Mouse (Mus musculus) fat pad, adult 2 months (tissue): ENCODE results near the gene Ncoa1.
A peak's percentile ranks its signal among the peaks of the same experiment; 100 is the strongest.

Experiments
- DNase-seq: peaks from one replicate; pipeline ENCODE4 v3.0.0-alpha.2; 2011; ENCODE audit warnings: low read depth, low spot score; ENCODE audit errors: extremely low read depth

Ncoa1 gene

DNA sequence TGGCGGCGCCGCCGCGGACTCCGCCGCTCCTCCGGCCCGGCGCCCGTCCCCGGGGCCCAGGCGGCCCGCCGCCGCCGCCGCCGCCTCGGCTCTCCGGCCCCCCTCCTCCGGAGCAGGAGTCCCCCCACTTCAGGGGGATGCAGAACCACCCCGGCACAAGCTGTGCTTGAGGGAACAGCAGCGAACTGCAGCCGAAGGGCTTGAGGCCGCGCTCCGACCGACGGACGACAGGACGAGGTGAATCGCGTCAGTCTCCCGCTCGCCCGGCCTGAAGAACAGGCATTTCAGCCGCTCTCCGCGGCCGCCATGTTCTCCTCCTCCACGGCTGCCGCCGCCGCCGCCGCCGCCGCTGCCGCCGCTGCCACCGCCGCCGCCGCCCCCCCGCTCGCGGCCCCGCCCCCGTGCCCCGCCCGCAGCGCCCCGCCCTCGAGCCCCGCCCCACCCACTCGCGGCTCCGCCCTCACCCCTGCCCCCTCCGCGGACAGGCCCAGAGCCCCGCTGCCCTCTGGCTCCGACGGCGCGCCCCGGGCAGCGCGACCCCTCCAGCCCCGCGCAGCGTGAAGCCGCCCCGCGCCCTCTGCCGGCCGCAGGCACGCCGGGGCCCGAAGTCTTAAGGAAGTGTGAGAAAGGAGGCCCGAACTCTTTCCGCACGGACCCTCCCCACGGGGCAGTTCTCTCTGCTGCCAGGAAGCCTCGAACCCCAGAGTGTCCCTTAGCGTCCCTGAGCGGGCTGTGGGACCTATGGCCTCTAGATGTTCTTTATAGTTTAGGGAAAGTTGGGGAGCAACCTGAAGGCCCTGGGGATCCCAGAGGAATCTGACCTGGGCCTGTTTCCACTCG is at the start of gene Ncoa1:
Gene Ncoa1 (minus strand): TSS at position 351 of the 840 bp plus-strand sequence.
- DNase-seq: no peak

DNA sequence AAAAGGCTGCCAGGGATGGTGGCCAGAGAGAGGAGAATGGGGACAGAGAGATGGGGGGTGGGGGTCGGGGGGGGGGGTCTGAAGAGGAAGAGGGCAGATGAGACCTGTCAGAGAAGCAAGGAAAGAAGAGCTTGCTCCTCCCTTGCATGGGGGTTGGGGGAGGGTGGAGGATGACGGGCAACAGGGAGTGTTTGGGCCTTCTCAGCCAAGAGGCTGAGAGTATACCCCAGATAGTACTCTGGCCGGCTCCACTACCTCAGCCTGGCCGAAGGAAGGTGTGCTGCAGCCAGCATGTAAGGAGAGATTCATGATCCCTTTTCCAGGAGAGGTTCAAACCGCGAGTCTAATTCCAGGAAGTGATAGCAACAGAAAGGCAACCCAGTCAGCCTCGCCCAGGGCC is 47.6 kb upstream of the Ncoa1 start:
- DNase-seq: no peak

- DNase-seq: no peak
Measured at GRCm38 (mm10) chr12:4523688-4524298, 46.8 kb upstream of the Ncoa1 start.

DNA sequence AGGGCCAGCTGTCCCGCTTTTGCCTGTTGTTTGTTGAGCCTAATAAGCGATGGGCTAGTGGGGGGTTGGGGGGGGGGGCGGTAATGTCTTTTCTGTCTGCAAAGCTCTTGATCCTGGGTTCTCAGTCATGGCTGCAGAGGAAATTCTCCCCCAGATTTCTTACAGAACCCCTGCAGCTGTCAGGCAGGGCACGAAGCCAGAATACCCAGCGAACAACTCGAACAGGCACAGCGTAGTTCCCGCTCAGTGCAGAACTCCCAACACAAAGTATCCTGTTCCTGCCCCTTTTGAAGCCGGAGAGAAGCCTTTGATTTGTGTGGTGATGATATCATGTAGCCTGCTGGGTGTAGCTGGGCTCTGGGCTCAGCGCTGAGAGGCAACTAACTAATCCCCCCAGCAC is 46.2 kb upstream of the Ncoa1 start:
- DNase-seq: no peak

DNA sequence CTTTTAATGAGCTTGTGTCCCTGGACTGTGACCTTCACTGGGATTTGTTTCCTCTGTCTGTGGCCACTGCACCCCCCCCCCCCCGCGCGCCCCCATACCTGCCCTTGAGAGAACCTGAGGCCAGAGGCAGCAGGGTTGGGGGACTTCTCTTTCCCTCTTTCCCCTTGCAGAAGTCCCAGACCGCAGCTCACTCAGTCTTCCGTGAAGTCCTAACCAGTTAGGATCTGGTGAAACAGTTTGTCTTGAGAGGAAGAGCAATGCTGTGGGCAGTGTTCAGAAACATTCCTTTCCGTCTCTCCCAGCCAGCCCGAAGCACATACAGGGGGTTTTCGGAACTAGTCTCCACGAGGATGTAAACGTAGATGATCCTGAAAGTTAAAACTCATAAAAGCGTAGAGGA is 42.0 kb upstream of the Ncoa1 start:
- no peak for DNase-seq

DNA sequence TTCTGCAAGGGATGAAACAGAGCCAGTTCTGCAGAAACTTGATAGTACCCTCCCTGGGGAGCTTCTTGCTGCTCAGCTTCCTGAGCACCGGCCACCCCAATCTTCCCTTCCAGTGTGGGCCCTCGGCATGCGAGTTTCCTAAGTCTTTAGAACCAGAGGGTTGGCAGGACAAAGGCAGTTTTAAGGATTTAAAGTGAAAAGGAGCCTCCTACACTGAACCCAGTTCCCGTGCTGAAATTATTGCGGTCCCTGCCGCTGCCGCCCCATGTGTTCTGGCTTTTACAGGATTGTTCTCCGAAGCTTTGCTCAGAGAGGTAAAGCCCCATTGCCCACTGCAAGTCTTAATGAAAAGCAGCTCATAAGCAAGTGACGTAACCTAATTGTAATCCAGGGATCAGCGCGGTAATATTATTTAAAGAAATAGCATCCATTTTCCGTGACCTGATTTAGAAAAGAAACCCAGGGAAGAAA is 32.6 kb upstream of the Ncoa1 start:
- DNase-seq: no peak

DNA sequence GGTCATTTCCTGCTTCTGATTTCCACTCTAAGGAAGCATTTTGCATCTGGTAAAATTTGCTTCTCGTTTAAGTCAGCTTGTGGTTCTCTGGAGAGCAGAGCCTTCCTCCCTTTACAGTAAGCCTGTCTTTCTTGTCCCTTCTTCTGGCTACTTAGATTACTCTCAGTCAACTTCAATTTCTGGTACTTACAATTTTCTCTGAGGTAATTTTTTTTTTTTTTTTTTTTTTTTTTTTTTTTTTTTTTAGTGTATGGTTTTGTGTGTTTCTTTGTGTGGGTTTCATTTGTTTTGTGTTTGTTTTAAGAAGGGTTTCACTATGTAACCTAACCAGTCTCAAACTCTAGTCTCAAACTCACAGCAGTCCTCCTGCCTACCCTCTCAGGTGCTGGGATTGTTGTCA is 31.2 kb upstream of the Ncoa1 start:
- no peak for DNase-seq

DNA sequence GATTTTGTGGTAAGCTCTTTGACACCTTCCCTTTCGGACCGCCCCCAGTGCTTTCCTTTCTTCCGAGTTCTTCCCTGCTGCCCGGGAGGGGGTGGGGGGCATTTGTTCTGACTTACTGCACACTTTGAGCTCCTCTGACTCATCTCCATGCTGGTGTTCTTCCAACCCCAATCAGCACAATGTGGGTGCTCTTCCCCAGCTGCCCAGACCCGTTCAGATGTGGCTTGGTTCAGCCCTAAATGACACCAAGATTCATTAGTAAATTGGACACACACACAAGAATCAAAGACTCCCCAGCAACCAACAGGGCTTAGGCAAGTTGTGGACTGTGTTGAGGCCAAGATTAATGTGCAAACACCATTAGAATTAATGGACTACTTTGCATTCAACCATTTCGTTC is 30.5 kb upstream of the Ncoa1 start:
- no peak for DNase-seq

GRCm38 (mm10) chr12:4506810-4507430 is 29.9 kb upstream of the Ncoa1 start:
- no peak for DNase-seq

DNA sequence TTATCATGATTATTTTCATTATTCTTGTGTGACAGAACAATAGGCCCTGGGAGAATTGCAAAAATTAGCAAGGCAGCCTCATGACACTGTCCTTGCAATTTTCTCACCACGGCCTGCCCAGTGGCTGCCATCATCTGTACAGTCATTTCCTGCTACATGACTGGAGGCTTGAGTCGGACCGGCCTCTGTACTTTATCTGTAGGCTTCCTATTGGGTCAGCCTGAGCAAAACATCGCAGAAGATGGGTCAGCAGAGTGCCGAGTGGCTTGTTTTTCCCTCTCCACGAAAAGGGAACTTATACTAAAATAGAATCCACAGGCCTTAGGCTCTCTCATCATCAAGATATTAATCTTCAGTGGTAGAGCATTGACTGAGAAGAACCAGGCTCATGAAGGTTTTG is 28.3 kb upstream of the Ncoa1 start:
- DNase-seq: no peak

DNA sequence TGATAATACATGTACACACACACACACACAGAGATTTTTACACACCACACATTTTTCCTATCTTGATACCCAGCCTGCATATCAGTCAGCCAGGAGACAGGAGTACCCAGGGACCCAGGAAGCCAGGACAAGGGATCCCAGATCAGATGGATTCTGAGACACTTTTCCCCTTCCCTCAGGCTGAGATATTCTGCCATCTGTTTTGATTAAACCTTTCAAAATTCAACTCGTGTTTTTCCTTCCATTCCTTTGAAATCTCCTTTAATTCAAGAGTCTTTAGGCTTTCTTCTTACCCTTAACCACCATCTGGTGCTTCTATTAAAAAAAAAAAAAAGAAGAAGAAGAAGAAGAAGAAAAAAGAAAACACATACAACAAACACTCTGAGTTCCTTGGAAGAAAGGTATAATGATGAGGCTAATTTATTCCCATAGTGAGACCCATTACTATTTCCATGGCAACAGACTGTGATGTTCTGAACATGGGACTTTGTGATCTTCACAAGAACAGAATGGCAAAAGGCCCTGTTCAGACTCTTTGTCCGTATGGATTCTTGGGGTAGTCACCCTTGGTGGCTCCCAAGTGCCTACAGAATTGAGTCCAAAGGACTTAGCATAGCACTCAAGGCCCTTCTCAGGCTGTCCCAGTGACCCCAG is 26.8 kb upstream of the Ncoa1 start:
- no peak for DNase-seq

- no peak for DNase-seq
Measured at GRCm38 (mm10) chr12:4501916-4502315, 24.9 kb upstream of the Ncoa1 start.

DNA sequence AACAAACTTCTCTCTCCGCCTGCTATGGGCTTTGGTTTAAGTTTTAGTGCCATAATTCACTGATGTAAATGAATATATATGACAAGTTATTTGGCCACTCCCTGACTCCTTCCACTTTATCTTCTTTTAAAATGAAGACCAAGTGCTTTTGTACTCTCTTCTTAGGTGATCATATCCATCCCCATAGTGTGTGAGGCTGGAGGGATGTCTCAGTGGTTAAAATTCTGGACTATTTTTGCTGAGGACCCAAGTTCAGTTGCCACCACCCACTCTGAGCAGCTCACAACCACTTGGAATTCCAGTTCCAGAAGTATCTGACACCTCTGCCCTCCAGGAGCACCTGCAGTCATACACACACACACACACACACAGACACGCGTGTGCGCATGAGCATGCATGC is 23.5 kb upstream of the Ncoa1 start:
- DNase-seq: no peak

GRCm38 (mm10) chr12:4499651-4500175 is 22.7 kb upstream of the Ncoa1 start:
- DNase-seq: peak; percentile 94

DNA sequence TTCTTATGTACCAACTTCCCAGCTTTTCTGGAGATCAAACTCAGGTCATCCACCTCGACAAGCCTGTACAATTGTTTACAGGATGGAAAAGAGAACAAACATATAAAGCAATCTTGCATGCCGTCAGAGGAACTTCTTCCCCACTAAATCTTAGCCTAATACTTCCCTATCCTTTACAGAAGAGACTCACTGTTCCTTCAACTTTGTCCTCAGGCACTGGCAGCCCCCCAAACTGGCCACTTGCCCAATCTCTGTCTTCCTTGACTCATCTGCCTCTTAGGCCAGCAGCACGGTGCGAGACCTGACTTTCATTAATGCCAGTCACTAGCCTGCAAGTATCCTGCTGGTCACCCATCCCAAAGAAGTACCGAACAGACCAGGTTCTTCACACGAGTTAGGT is 11.4 kb upstream of the Ncoa1 start:
- DNase-seq: no peak

DNA sequence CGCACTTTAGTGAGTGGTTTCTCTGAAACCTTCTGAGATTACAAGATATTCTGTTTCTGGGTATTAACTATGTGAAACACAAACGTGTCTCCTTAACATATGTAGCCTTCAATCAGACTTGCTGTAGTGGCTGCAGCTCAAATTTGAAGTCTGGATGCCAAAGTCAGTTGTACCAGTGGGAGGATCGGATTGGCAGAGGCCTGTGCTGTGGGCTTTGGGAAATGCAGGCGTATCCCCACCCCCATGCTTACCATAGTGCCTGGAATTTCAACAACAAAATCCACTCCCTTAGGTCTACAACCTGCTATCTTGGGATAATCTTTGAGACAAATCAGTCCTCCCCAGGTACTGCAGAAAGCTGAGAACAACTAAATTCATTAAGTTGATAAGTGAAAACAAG is 6.4 kb upstream of the Ncoa1 start:
- DNase-seq: no peak

GRCm38 (mm10) chr12:4481687-4482086 is 4.7 kb upstream of the Ncoa1 start:
- no peak for DNase-seq

- no peak for DNase-seq
Measured at GRCm38 (mm10) chr12:4480250-4480649, 3.3 kb upstream of the Ncoa1 start.

DNA sequence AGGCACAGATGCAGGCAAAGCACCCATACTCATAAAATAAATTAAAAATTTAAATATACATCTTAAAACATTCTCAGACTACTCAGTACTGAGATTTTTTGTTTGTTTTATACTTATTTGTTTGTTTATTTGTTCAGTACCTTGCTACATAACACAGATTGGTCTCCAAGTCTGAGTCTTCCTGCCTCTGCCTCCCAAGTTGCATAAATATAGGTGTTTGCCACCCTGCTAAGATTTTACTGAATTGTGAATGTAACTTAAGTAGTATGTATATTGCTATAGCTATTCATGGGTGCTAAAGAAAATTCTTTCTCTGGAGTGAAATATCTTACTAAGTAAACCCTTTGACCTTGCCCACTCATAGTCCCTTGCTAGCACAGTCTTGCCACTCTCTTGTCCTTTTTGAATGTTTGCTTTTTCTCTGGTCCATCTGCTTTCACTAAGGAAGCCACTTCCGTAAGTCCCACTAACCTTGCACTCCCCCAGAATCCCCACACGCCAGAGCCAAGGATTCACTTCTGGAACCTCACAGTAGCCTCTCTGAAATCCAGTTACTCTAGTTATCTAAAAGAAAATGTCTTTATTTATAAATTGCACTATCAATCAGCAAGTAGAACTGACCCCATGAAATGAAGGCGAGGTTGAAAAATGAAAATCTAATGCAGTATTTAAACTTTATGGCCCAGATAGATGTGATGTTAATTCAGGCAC is 2.3 kb upstream of the Ncoa1 start:
- no peak for DNase-seq

DNA sequence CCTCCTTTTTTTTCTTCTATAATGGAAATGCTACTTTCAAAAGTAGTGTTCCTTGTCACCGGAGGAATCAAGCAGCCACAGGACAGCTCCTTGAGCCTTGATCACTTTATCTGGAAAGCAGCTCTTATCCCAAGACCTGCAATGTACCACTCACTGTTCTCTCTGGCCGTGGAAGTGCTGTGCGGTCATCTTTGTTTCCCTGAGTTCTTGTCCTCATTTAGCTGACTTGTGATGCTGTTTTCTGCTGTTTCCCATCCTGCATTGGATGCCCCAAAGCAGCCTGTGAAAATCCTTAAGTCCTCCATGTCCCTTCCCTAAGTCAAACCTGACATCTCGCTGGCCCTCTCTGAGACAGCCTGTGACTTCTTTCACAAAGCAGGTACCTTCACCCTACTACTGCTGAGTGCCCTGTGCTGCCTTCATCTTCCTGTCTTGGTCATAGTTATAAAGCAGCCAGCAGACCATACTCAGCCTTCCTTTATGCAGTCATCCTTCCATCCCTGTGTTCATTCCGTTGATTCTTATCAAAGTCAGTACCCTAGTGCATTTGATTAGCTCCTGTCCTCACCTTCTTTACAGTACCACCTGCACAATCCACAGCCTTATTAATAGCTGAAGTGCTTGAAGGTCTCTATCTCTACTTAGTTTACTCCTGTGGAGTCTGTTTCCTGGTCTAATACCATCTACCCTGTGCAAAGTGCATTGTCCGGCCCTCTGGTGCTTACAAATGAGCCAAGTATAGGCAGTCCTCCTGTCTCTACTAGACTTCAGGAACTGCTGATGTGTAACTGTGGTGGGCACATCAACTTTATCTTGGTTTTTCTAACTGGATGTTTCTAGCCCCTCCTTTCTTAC is 1.2 kb upstream of the Ncoa1 start:
- no peak for DNase-seq
